Mouse (Mus musculus): ENCODE measurements around the gene Zfp871.
"Not testable (repeated sequence)": the region's sequence is repeated elsewhere in the genome, so short reads cannot be mapped to it uniquely, and the experiment has no call there.

The Zfp871 gene

DNA sequence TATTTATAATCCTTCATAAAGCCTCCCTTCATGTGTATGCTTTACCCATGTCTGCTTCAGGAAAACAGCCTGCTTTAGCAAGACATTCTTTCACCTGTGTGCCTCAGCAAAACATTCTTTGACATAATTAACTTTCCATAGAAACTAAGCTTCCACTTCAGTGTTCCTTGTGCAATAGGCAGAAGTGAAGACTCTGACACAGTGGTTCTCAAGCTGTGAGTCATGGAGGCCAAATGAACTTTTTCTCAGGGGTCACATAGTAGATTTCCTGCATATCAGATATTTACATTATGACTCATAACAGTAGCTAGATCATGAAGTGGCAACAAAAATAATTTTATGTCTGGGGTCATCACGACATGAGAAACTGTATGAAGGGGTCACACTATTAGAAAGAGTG, 49.7 kb downstream of the Zfp871 start:
- CTCF ChIA-PET: interaction anchor here (0.6 kb wide), 1 partner anchor 9 kb away, joined by 3 read pairs; no protein-coding TSS in a partner anchor

DNA sequence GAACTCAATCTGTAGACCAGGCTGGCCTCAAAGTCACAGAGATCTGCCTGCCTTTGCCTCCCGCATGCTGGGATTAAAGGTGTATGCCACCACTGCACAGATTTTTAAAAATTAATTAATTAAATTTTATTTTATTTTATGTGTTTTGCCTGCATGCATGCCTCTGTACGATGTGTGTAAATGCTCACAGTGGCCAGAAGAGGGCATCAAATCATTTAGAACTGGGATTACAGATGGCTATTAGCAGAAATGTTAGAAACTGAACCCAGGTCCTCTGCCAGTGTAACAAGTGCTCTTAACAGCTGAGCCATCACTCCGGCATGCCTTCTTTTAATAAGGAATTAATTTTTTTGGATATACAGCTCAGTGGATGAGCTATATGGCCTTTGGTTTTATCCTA, 59.1 kb downstream of the Zfp871 start:
- CTCF ChIA-PET: interaction anchor here (0.6 kb wide), 2 partner anchors 9 to 48 kb away, joined by 3 to 4 read pairs; no protein-coding TSS in a partner anchor

DNA sequence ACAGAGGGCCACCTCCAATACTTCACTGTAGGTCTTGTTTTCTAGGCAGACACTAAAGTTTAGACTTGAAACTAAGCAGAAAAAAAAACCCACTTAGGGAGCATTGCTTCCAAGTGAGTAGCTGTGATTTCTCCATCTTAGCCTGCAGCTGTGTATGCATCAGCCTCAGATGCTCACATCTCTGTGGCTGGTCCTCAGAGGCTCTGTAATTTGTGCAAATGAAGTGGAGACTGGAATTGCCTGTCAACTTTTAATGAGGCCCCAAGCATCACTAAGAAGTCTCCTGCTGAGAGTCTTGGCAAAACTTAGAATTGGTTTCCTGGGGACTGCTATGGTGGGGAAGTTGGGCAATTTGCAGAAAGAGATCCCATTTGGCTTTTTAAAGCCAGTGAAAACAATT, 61.7 kb downstream of the Zfp871 start:
- CTCF ChIA-PET: not testable (repeated sequence)

DNA sequence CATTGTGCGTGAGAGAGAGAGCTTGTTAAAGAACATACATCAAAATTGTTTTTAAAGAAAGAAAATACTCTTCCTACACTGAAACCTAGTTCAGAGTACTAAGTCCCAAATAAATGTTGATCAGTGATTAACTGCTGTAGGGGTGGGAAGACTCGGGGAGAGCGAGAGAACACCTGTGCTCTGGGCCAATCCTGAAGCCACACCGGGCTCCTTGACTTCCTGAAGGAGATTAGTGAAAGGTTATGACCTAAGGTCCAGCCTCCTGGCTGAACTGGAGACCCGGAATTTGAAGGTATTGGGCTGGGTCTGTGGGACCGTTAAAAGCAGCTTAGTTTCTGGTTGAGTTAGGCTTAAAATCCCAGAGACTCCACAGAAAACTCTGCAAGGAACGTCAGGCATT, 65.3 kb downstream of the Zfp871 start:
- CTCF ChIA-PET: no interaction called here

DNA sequence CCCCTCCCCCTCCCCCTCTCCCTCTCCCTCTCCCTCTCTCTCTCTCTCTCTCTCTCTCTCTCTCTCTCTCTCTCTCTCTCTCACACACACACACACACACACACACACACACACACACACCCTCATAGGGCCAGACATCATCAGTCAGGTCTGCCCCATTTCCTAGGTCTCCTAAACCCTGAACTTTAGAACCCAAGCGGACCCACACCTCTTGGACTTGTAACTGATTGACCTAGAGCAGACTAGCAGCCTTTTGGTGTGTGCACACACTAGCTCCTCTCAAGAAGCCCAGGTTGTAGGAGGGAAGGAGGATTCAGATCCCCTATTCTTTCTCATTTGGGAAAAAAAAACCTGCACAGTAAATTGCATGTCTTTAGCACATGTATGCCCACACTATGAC, 65.9 kb downstream of the Zfp871 start:
- CTCF ChIA-PET: not testable (repeated sequence)

Measured in spleen, embryonic (tissue).